Mouse (Mus musculus) hindbrain, embryonic 11.5 days (tissue): ENCODE measurements around the gene Lrrc38. TPM values are rescaled to one million over a fixed set of nuclear protein-coding genes. Genes with fewer than 3 reads are reported as not detected.
A peak's percentile ranks its signal among the peaks of the same experiment; 100 is the strongest.

Experiments used
- ATAC-seq: fragments of 200-750 bp; cut with Nextera tagmentation; 2 replicates; pipeline ENCODE4 v1.8.0; 2017; ENCODE audit warnings: mild to moderate bottlenecking, moderate TSS enrichment, moderate library complexity; ENCODE audit not compliant: low FRiP score
- DNase-seq: peaks from one replicate; pipeline ENCODE4 v3.0.0-alpha.2; 2015; ENCODE audit warnings: low spot score
- H3K27ac ChIP-seq: fragments of 300-500 bp; sonication (generic); 2 replicates; pipeline ENCODE4 v1.5.1; 2014; ENCODE audit warnings: mild to moderate bottlenecking, low read depth, low read length
- H3K27me3 ChIP-seq: fragments of 300-500 bp; sonication (generic); 2 replicates; pipeline ENCODE4 v1.6.1; 2014; ENCODE audit warnings: mild to moderate bottlenecking, low read length, moderate library complexity, mixed read lengths; ENCODE audit not compliant: control insufficient read depth, insufficient read depth
- H3K36me3 ChIP-seq: fragments of 300-500 bp; sonication (generic); 2 replicates; pipeline ENCODE4 v1.6.1; 2014; ENCODE audit warnings: mild to moderate bottlenecking, low read length, moderate library complexity, mixed read lengths; ENCODE audit not compliant: control insufficient read depth, insufficient read depth
- H3K4me1 ChIP-seq: fragments of 300-500 bp; sonication (generic); replicated peaks from 2 replicates; pipeline ENCODE4 v1.6.1; 2014; ENCODE audit warnings: low read length, mixed read lengths; ENCODE audit not compliant: control insufficient read depth, insufficient read depth
- H3K4me2 ChIP-seq: fragments of 300-500 bp; sonication (generic); replicated peaks from 2 replicates; pipeline ENCODE4 v1.6.1; 2014; ENCODE audit warnings: mild to moderate bottlenecking, low read depth, low read length
- H3K4me3 ChIP-seq: fragments of 300-500 bp; sonication (generic); 2 replicates; pipeline ENCODE4 v1.5.1; 2014; ENCODE audit warnings: low read depth, low read length
- H3K9ac ChIP-seq: fragments of 300-500 bp; sonication (generic); 2 replicates; pipeline ENCODE4 v1.6.1; 2014; ENCODE audit warnings: low read depth, low read length
- H3K9me3 ChIP-seq: fragments of 300-500 bp; sonication (generic); 2 replicates; pipeline ENCODE4 v1.6.1; 2016; ENCODE audit warnings: low read length; ENCODE audit not compliant: control insufficient read depth
- WGBS: fragments of 180-500 bp; shearing (Covaris S2); extraction: QIAGEN DNeasy Blood & Tissue Kit; methylation state at CpG from one replicate; pipeline ENCODE4 v1.1.7; 2014; 5-methylcytosine and 5-hydroxymethylcytosine counted together
- polyA plus RNA-seq: library from polyadenylated mRNA; unstranded; fragments of >200 nt; fragmentation: Nextera tagmentation; extraction: Ambion mirVana; gene quantifications from 2 replicates; pipeline ENCODE4 v1.2.1, GENCODE M21; 2014

Gene Lrrc38
- polyA plus RNA-seq, 1 experiment from 2014 or later, result 0.51 TPM

DNA sequence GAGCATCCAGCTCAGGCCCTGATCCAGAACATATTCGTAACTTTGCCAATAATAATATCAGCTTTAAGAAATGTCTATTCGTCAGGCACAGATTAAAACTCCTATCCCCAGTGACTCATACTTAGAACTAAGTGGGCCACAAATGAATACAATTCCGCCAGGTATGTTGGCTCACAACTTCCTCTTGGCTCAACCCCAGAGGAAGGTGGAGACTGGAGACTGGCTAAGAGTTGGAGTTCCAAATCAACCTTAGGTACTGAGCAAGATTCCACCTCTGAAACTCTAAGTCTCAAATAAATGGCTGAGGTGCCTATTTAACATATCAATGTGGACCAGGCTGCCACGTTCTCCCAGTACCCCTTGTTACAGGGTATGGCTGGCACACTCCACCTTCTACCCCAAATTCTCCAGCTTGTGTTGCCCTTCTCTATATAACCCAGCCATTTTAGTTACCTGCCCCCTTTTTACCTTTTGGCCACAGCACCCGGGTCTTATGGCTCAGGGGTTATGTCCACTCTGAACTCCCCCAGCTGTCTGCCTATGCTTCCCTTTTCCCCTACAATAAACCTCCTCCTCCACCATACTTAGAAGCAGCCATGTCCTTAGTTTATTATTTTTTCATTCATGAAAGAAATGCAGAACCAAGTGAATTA is 62.1 kb downstream of the Lrrc38 start:
- H3K27me3 ChIP-seq, result no peaks in the 10 kb centered on the region
- H3K9me3 ChIP-seq, result no peaks in the 10 kb centered on the region
- 72% methylated on average over 5 of the region's 5 CpGs for WGBS
- peak overlapping the region; percentile 68 for H3K9ac ChIP-seq
- DNase-seq, result peak; percentile 10
- H3K4me1 ChIP-seq, result no peaks in the 10 kb centered on the region
- ATAC-seq, result peak; percentile 22; the same call in 1 of the 2 replicates
- peak overlapping the region; percentile 31 for H3K4me2 ChIP-seq
- peak overlapping the region; percentile 49 for H3K4me3 ChIP-seq
- H3K27ac ChIP-seq, result peak overlapping the region; percentile 70; the same call in 1 of the 2 replicates
- H3K36me3 ChIP-seq, result peaks cover under 1% of the 10 kb centered on the region; the same call in 1 of the 2 replicates

DNA sequence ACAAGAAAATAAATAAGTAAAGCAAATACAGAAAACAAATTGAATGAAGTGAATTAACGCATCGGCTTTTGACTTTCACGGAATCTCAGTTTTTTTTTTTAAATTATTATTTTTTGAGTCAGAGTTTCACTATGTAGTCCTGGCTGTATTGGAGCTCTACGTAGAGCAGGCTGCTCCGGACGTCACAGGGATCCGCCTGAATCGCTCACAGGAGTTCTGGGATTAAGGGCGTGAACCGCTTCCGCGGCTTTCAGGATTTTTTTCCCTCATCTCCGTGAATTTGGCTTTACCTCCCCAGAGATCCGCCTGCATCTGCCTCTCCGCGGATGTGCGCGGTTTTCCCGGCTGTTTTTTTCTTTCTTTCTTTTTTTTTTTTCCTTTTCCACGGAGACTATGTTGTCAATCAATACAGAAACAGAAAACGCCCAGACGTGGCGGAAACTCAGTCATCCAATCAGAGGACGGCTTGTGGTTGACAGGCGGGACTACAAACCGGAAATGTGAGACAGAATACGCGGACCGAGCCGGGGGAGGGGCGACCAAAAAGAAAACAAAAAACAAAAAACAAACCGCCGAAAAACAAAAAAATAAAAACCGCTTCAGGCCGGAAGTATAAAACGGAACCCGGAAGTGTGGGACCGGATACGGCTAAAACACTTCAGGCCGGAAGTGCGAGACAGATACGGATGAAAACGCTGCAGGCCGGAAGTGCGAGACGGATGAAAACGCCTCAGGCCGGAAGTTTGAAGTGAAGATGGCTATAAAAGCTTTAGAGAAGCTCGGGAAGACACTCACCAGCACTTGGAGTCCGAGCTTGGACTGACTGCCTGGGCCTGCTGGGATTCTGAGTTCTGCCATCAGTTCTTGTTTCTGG is 62.9 kb downstream of the Lrrc38 start, which contains the start of gene Pramef8:
Gene Pramef8, plus strand, starts transcription at position 208 of the 874 bp plus-strand sequence.
- H3K9ac ChIP-seq, result peak within 1 kb of the TSS; percentile 68
- H3K4me2 ChIP-seq, result peak within 1 kb of the TSS; percentile 43
- H3K36me3 ChIP-seq, result peaks cover 6% of the 10 kb centered on the region; the same call in 1 of the 2 replicates
- no peaks in the 10 kb centered on the region for H3K27me3 ChIP-seq
- peak; percentile 92 for DNase-seq
- no peaks in the 10 kb centered on the region for H3K9me3 ChIP-seq
- H3K27ac ChIP-seq, result peak within 1 kb of the TSS; percentile 70
- ATAC-seq, result peak; percentile 94
- peak within 1 kb of the TSS; percentile 49 for H3K4me3 ChIP-seq
- H3K4me1 ChIP-seq, result no peaks in the 10 kb centered on the region
- WGBS, result under 1% methylated on average over 50 of the region's 50 CpGs

DNA sequence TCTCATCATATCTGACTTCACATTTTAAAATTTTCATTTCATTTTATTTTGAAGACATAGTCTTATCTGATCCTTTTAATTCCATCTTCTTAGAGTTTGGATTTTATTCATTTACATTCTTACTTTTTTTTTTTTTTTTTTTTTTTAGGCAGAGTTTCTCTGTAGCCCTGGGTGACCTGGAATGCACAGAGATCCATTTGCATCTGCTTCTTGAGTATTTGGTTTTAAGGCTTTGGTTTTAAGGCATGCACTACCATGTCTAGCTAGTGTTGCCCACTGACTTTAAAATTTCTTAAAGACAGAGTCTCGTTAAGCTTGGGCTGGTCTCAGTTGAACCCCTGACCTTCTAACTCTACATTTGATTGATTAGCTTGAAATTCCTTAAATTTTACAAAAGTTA is 64.1 kb downstream of the Lrrc38 start:
- peaks cover 13% of the 10 kb centered on the region for H3K36me3 ChIP-seq
- H3K27ac ChIP-seq, result no peak overlapping the region
- no peaks in the 10 kb centered on the region for H3K4me1 ChIP-seq
- no peaks in the 10 kb centered on the region for H3K9me3 ChIP-seq
- H3K27me3 ChIP-seq, result no peaks in the 10 kb centered on the region
- 90% methylated on average over 1 of the region's 1 CpGs for WGBS
- no peak overlapping the region for H3K4me3 ChIP-seq
- H3K9ac ChIP-seq, result no peak overlapping the region
- no peak overlapping the region for H3K4me2 ChIP-seq
- ATAC-seq (no peak), DNase-seq (no peak)

DNA sequence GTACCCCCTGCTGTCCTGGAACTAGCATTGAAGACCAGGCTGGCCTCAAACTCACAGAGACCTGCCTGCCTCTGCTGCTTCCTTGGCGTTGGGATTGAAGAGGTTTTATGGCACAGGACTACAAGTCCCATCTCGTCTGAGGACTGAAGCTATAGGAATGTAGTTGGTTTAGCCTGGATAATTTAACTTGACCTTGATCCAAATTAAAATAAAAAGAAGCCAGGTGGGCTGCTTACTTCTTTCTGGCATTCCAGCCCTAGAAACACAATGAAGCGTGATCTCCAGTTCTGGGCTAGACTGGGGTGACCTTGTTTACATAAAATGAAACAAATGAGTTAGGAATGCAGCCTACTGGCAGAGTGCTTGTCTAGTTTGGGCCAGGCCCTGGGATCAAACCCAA is 64.6 kb downstream of the Lrrc38 start:
- peaks cover 18% of the 10 kb centered on the region for H3K36me3 ChIP-seq

More for the DNA sequence above, 64.6 kb downstream of the Lrrc38 start:
- DNase-seq (no peak), ATAC-seq (no peak)
- H3K4me1 ChIP-seq, result no peaks in the 10 kb centered on the region
- 94% methylated on average over 3 of the region's 3 CpGs for WGBS
- no peaks in the 10 kb centered on the region for H3K9me3 ChIP-seq
- no peak overlapping the region for H3K4me2 ChIP-seq
- H3K27ac ChIP-seq, result no peak overlapping the region
- H3K9ac ChIP-seq, result no peak overlapping the region
- H3K27me3 ChIP-seq, result no peaks in the 10 kb centered on the region
- H3K4me3 ChIP-seq, result no peak overlapping the region

Other genes starting within 250 kb of the Lrrc38 start
- 16.5 and 20.7 TPM in 2 replicates for gene Prdm2, start 136.8 kb upstream of the Lrrc38 start, polyA plus RNA-seq
- 134 and 135 TPM in 2 replicates for gene Pdpn, start 50.2 kb upstream of the Lrrc38 start, polyA plus RNA-seq
- gene Pramel1, start 44.7 kb downstream of the Lrrc38 start, polyA plus RNA-seq, result not detected in 2 replicates
- gene Pramef8, start 62.7 kb downstream of the Lrrc38 start, polyA plus RNA-seq, result 17.0 and 19.4 TPM in 2 replicates
- gene Oog4, start 100.6 kb downstream of the Lrrc38 start, polyA plus RNA-seq, result not detected in 2 replicates
- not detected in 2 replicates for gene Gm13043, start 161.6 kb downstream of the Lrrc38 start, polyA plus RNA-seq
- not detected in 2 replicates for gene Gm13040, start 186.2 kb downstream of the Lrrc38 start, polyA plus RNA-seq
- not detected in 2 replicates for gene BC080695, start 201.9 kb downstream of the Lrrc38 start, polyA plus RNA-seq
- gene Gm13057, start 202.0 kb downstream of the Lrrc38 start, polyA plus RNA-seq, result not detected in 2 replicates